16 mouse cellular contexts compared by ENCODE assay signal in the genomic region with DNA sequence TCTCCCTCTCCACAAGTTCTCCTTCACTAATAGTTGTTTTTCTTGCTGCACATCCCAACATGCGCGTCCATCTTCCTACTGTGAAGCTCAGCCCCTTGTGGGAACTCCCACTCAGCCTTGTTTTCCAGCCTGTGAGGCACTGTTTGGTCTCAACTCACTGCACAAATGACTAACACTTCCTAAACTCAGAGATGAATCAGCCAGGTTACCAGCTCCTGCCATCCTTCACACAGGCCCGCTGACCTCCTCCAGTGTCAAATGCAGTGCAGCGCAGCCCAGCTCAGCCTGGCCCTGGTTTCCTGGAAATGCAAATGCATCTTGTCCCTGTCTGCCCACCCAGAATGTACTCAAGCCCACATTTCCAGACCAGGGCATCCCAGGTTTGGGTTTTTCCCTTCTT. TPM values are rescaled to one million over a fixed set of nuclear protein-coding genes. Genes with fewer than 3 reads are reported as not detected.
A peak's percentile ranks its signal among the peaks of the same experiment; 100 is the strongest.
DNase-seq lines count a peak whose midpoint lies in the region; ATAC-seq lines count a peak whose summit lies in the region.
"Had no signal": no experiment of that assay in that cellular context is flagged by ENCODE, and none has a peak within 500 bp of the region (broad histone marks: within the 10 kb centered on the region; RNA-seq: fewer than 3 reads in every experiment).

No protein-coding gene starts in this region.

- H3K4me3 ChIP-seq in kidney, embryonic 16.5 days (ENCODE audit: low read length): no peak overlapping the region
- H3K4me3 ChIP-seq: heart, embryonic 15.5 days; liver, embryonic 13.5 days; stomach, embryonic 15.5 days had no signal

- no peak overlapping the region for H3K9ac ChIP-seq in kidney, embryonic 16.5 days (replicated peaks; ENCODE audit: low read length)
- H3K9ac ChIP-seq: heart, embryonic 15.5 days; liver, embryonic 13.5 days; stomach, embryonic 15.5 days had no signal

- peak; percentile 64 for ATAC-seq in kidney, embryonic 16.5 days (ENCODE audit: low FRiP score, low TSS enrichment)
- ATAC-seq: inflammation-experienced regulatory T-cells, adult 6 months had no signal

- no peaks in the 10 kb centered on the region for H3K36me3 ChIP-seq in kidney, embryonic 16.5 days (ENCODE audit: insufficient read depth, low read length)
- H3K36me3 ChIP-seq: heart, embryonic 15.5 days; liver, embryonic 13.5 days; stomach, embryonic 15.5 days had no signal

- no peaks in the 10 kb centered on the region for H3K27me3 ChIP-seq in kidney, embryonic 16.5 days (ENCODE audit: insufficient read depth, low read length)
- H3K27me3 ChIP-seq: stomach, embryonic 15.5 days had no signal

- H3K4me2 ChIP-seq in kidney, embryonic 16.5 days (replicated peaks; ENCODE audit: low read depth, low read length): no peak overlapping the region
- H3K4me2 ChIP-seq: liver, embryonic 13.5 days; stomach, embryonic 15.5 days had no signal

- H3K4me1 ChIP-seq in kidney, embryonic 16.5 days (ENCODE audit: insufficient read depth, low read length): peaks cover 11% of the 10 kb centered on the region
- H3K4me1 ChIP-seq: liver, embryonic 13.5 days; stomach, embryonic 15.5 days had no signal

- no peak overlapping the region for H3K27ac ChIP-seq in kidney, embryonic 16.5 days (ENCODE audit: low read length)
- H3K27ac ChIP-seq: heart, embryonic 15.5 days; liver, embryonic 13.5 days; macrophage; stomach, embryonic 15.5 days had no signal

- no peaks in the 10 kb centered on the region for H3K9me3 ChIP-seq in kidney, embryonic 16.5 days (ENCODE audit: low read length)
- H3K9me3 ChIP-seq: heart, embryonic 15.5 days; liver, embryonic 13.5 days; stomach, embryonic 15.5 days had no signal

- DNase-seq in kidney, postnatal 14 days: no peak
- DNase-seq in 3134 (ENCODE audit: extremely low read depth, insufficient read length, low spot score): peak; percentile 76
- DNase-seq in 416B (ENCODE audit: low read depth): peak; percentile 11
- peak; percentile 43 for DNase-seq in adrenal gland, postnatal 14 days
- no peak for DNase-seq in gastrocnemius, postnatal 10 days
- DNase-seq in cerebellum, adult 11 months: no peak
- DNase-seq: cerebellum, postnatal 25 days; liver, embryonic 13.5 days had no signal

- WGBS in kidney, embryonic 16.5 days: 26% methylated on average over 4 of the region's 4 CpGs

RNA-seq across cellular contexts. Expression of a gene that starts 36.6 kb away (rescaled TPM):
- 0.15 and 0.39 TPM in 2 replicates for polyA plus RNA-seq in kidney, embryonic 16.5 days (2015; fragmentation: Nextera tagmentation; extraction: Ambion mirVana)
- total RNA-seq in adrenal gland, postnatal 14 days (2021): 0.19 TPM in 1 of 2 replicates, not detected in the other
- 1 to 10 TPM in 1 of 2 experiments, under 1 TPM in 1; 0.14 to 5.3 TPM for total RNA-seq in gastrocnemius, postnatal 10 days (2021)

RNA-seq across cellular contexts. Expression of a gene that starts 55.3 kb away (rescaled TPM):
- polyA plus RNA-seq in kidney, embryonic 16.5 days (2015; fragmentation: Nextera tagmentation; extraction: Ambion mirVana): 62.0 and 63.8 TPM in 2 replicates
- 12.0 and 12.7 TPM in 2 replicates for total RNA-seq in adrenal gland, postnatal 14 days (2021)
- 10 to 100 TPM in 1 of 2 experiments, 1 to 10 TPM in 1; 10.0 to 15.0 TPM for total RNA-seq in gastrocnemius, postnatal 10 days (2021)

RNA-seq across cellular contexts. Expression of a gene that starts 56.7 kb away (rescaled TPM):
- not detected in 2 replicates for polyA plus RNA-seq in kidney, embryonic 16.5 days (2015; fragmentation: Nextera tagmentation; extraction: Ambion mirVana)
- not detected in 2 replicates for total RNA-seq in adrenal gland, postnatal 14 days (2021)
- not detected for total RNA-seq in gastrocnemius, postnatal 10 days (2021)
- total RNA-seq: gastrocnemius, adult 8-10 months; MEL had no signal
- polyA plus RNA-seq: heart, embryonic 15.5 days; inflammation-experienced regulatory T-cells, adult 6 months; liver, embryonic 13.5 days; macrophage; stomach, embryonic 15.5 days; urinary bladder, adult 2 months had no signal

Comparison
In these comparisons a context has a peak if more than half of its experiments do, and no peak if none do; other contexts are left out.
1. DNase-seq: peak in 3134 (single experiment), 416B (single experiment) and adrenal gland, postnatal 14 days (single experiment); none in kidney, postnatal 14 days (single experiment), gastrocnemius, postnatal 10 days (single experiment) and cerebellum, adult 11 months (single experiment).